Mouse (Mus musculus) hindbrain, embryonic 13.5 days (tissue): ENCODE results near the gene Irgc1. TPM values are rescaled to one million over a fixed set of nuclear protein-coding genes. Genes with fewer than 3 reads are reported as not detected.

ENCODE experiments used
- ATAC-seq: fragments of 200-750 bp; cut with Nextera tagmentation; 2 replicates; pipeline ENCODE4 v1.8.0; 2017; ENCODE audit warnings: moderate TSS enrichment; ENCODE audit not compliant: low FRiP score
- H3K27ac ChIP-seq: fragments of 300-500 bp; sonication (generic); 2 replicates; pipeline ENCODE4 v1.5.1; 2015; ENCODE audit warnings: inconsistent platforms, mild to moderate bottlenecking, moderate library complexity
- H3K27me3 ChIP-seq: fragments of 300-500 bp; sonication (generic); 2 replicates; pipeline ENCODE4 v1.6.1; 2015; ENCODE audit warnings: mild to moderate bottlenecking, inconsistent platforms
- H3K36me3 ChIP-seq: fragments of 300-500 bp; sonication (generic); 2 replicates; pipeline ENCODE4 v1.6.1; 2015; ENCODE audit warnings: mild to moderate bottlenecking, inconsistent platforms
- H3K4me1 ChIP-seq: fragments of 300-500 bp; sonication (generic); replicated peaks from 2 replicates; pipeline ENCODE4 v1.6.1; 2015; ENCODE audit warnings: inconsistent platforms
- H3K4me2 ChIP-seq: fragments of 300-500 bp; sonication (generic); 2 replicates; pipeline ENCODE4 v1.6.1; 2015; ENCODE audit warnings: inconsistent platforms, mild to moderate bottlenecking, moderate library complexity
- H3K4me3 ChIP-seq: fragments of 300-500 bp; sonication (generic); 2 replicates; pipeline ENCODE4 v1.5.1; 2015; ENCODE audit warnings: mild to moderate bottlenecking, inconsistent platforms
- H3K9ac ChIP-seq: fragments of 300-500 bp; sonication (generic); 2 replicates; pipeline ENCODE4 v1.6.1; 2015; ENCODE audit warnings: mild to moderate bottlenecking, inconsistent platforms
- H3K9me3 ChIP-seq: fragments of 300-500 bp; sonication (generic); 2 replicates; pipeline ENCODE4 v1.6.1; 2016; ENCODE audit warnings: inconsistent platforms
- WGBS: fragments of 180-500 bp; shearing (Covaris S2); methylation state at CpG from one replicate; pipeline ENCODE4 v1.1.7; 2015; 5-methylcytosine and 5-hydroxymethylcytosine counted together
- polyA plus RNA-seq: library from polyadenylated mRNA; unstranded; fragments of >200 nt; fragmentation: Nextera tagmentation; extraction: Ambion mirVana; gene quantifications from 2 replicates; pipeline ENCODE4 v1.2.1, GENCODE M21; 2015

Gene Irgc1
- polyA plus RNA-seq, 1 experiment from 2014 or later: not detected

GRCm38 (mm10) chr7:24446697-24447340, 5.3 kb downstream of the Irgc1 start:
- Histone ChIP-seq H3K4me3 (no peak overlapping the region), H3K9me3 (no peaks in the 10 kb centered on the region), H3K4me1 (no peaks in the 10 kb centered on the region), H3K4me2 (no peak overlapping the region), H3K27me3 (0 out of 2 replicates have a peak, but pooled peaks cover 3% of the 10 kb centered on the region), H3K9ac (no peak overlapping the region), H3K27ac (no peak overlapping the region), H3K36me3 (no peaks in the 10 kb centered on the region)
- WGBS: 76% methylated on average over 7 of the region's 7 CpGs
- no peak for ATAC-seq

GRCm38 (mm10) chr7:24445266-24445926, 6.7 kb downstream of the Irgc1 start:
- H3K4me1 ChIP-seq: no peaks in the 10 kb centered on the region
- no peaks in the 10 kb centered on the region for H3K9me3 ChIP-seq
- H3K27ac ChIP-seq: no peak overlapping the region
- H3K9ac ChIP-seq: no peak overlapping the region
- 91% methylated on average over 9 of the region's 9 CpGs for WGBS
- H3K4me3 ChIP-seq: no peak overlapping the region
- no peak for ATAC-seq
- H3K36me3 ChIP-seq: no peaks in the 10 kb centered on the region
- no peaks in the 10 kb centered on the region for H3K27me3 ChIP-seq
- no peak overlapping the region for H3K4me2 ChIP-seq

- Histone ChIP-seq H3K4me1 (no peaks in the 10 kb centered on the region), H3K27ac (no peak overlapping the region), H3K9ac (no peak overlapping the region), H3K9me3 (no peaks in the 10 kb centered on the region), H3K4me2 (no peak overlapping the region), H3K4me3 (no peak overlapping the region), H3K36me3 (no peaks in the 10 kb centered on the region), H3K27me3 (no peaks in the 10 kb centered on the region)
- WGBS: 77% methylated on average over 8 of the region's 8 CpGs
- no peak for ATAC-seq
Observed at GRCm38 (mm10) chr7:24442313-24442712, 9.8 kb downstream of the Irgc1 start.

- 11% methylated on average over 1 of the region's 1 CpGs for WGBS
- H3K4me3 ChIP-seq: no peak overlapping the region
- no peaks in the 10 kb centered on the region for H3K9me3 ChIP-seq
- H3K9ac ChIP-seq: no peak overlapping the region
- H3K36me3 ChIP-seq: no peaks in the 10 kb centered on the region
- no peak overlapping the region for H3K27ac ChIP-seq
- no peaks in the 10 kb centered on the region for H3K4me1 ChIP-seq
- ATAC-seq: no peak
- no peaks in the 10 kb centered on the region for H3K27me3 ChIP-seq
- no peak overlapping the region for H3K4me2 ChIP-seq
Observed at GRCm38 (mm10) chr7:24441785-24442184, 10.3 kb downstream of the Irgc1 start.

- H3K27ac ChIP-seq: no peak overlapping the region
- H3K4me3 ChIP-seq: no peak overlapping the region
- no peak overlapping the region for H3K4me2 ChIP-seq
- 82% methylated on average over 7 of the region's 7 CpGs for WGBS
- H3K27me3 ChIP-seq: no peaks in the 10 kb centered on the region
- no peak overlapping the region for H3K9ac ChIP-seq
- ATAC-seq: no peak
- no peaks in the 10 kb centered on the region for H3K9me3 ChIP-seq
- H3K36me3 ChIP-seq: no peaks in the 10 kb centered on the region
- H3K4me1 ChIP-seq: no peaks in the 10 kb centered on the region
Observed at GRCm38 (mm10) chr7:24439891-24440290, 12.2 kb downstream of the Irgc1 start.

GRCm38 (mm10) chr7:24439191-24439590, 12.9 kb downstream of the Irgc1 start:
- Histone ChIP-seq H3K4me1 (no peaks in the 10 kb centered on the region), H3K9ac (no peak overlapping the region), H3K27me3 (no peaks in the 10 kb centered on the region), H3K4me2 (no peak overlapping the region), H3K27ac (no peak overlapping the region), H3K4me3 (no peak overlapping the region), H3K36me3 (no peaks in the 10 kb centered on the region), H3K9me3 (no peaks in the 10 kb centered on the region)
- 83% methylated on average over 6 of the region's 6 CpGs for WGBS
- no peak for ATAC-seq

- Histone ChIP-seq H3K4me3 (no peak overlapping the region), H3K27me3 (peaks cover under 1% of the 10 kb centered on the region; the same call in 1 of the 2 replicates), H3K9me3 (no peaks in the 10 kb centered on the region), H3K4me1 (no peaks in the 10 kb centered on the region), H3K9ac (no peak overlapping the region), H3K36me3 (no peaks in the 10 kb centered on the region), H3K27ac (no peak overlapping the region), H3K4me2 (no peak overlapping the region)
- ATAC-seq: no peak
- 73% methylated on average over 10 of the region's 10 CpGs for WGBS
Observed at GRCm38 (mm10) chr7:24437981-24438380, 14.1 kb downstream of the Irgc1 start.

GRCm38 (mm10) chr7:24435305-24435704, 16.8 kb downstream of the Irgc1 start:
- Histone ChIP-seq H3K36me3 (no peaks in the 10 kb centered on the region), H3K27me3 (peaks cover 9% of the 10 kb centered on the region; the same call in 1 of the 2 replicates), H3K4me1 (no peaks in the 10 kb centered on the region), H3K9ac (no peak overlapping the region), H3K4me2 (no peak overlapping the region), H3K9me3 (0 out of 2 replicates have a peak, but pooled peaks cover 5% of the 10 kb centered on the region), H3K4me3 (no peak overlapping the region), H3K27ac (no peak overlapping the region)
- WGBS: 73% methylated on average over 5 of the region's 5 CpGs
- ATAC-seq: no peak

GRCm38 (mm10) chr7:24431713-24432112, 20.4 kb downstream of the Irgc1 start:
- no peaks in the 10 kb centered on the region for H3K36me3 ChIP-seq
- 75% methylated on average over 11 of the region's 11 CpGs for WGBS
- no peak overlapping the region for H3K4me3 ChIP-seq
- H3K4me1 ChIP-seq: no peaks in the 10 kb centered on the region
- no peak for ATAC-seq
- H3K4me2 ChIP-seq: no peak overlapping the region
- H3K27ac ChIP-seq: no peak overlapping the region
- 0 out of 2 replicates have a peak, but pooled peaks cover 5% of the 10 kb centered on the region for H3K9me3 ChIP-seq
- H3K27me3 ChIP-seq: peaks cover 9% of the 10 kb centered on the region; the same call in 1 of the 2 replicates
- no peak overlapping the region for H3K9ac ChIP-seq

GRCm38 (mm10) chr7:24430551-24431345, 21.3 kb downstream of the Irgc1 start:
- H3K27me3 ChIP-seq: peaks cover 9% of the 10 kb centered on the region; the same call in 1 of the 2 replicates
- H3K27ac ChIP-seq: no peak overlapping the region
- no peak for ATAC-seq
- H3K36me3 ChIP-seq: no peaks in the 10 kb centered on the region
- no peak overlapping the region for H3K4me2 ChIP-seq
- H3K4me3 ChIP-seq: no peak overlapping the region
- H3K4me1 ChIP-seq: no peaks in the 10 kb centered on the region
- 0 out of 2 replicates have a peak, but pooled peaks cover 5% of the 10 kb centered on the region for H3K9me3 ChIP-seq
- WGBS: 97% methylated on average over 15 of the region's 15 CpGs
- no peak overlapping the region for H3K9ac ChIP-seq

- WGBS: 71% methylated on average over 16 of the region's 16 CpGs
- Histone ChIP-seq H3K27ac (peak overlapping the region; percentile 24; the same call in 1 of the 2 replicates), H3K27me3 (peaks cover 9% of the 10 kb centered on the region; the same call in 1 of the 2 replicates), H3K9ac (no peak overlapping the region), H3K36me3 (peaks cover 5% of the 10 kb centered on the region; the same call in 1 of the 2 replicates), H3K9me3 (0 out of 2 replicates have a peak, but pooled peaks cover 5% of the 10 kb centered on the region), H3K4me2 (no peak overlapping the region), H3K4me1 (no peaks in the 10 kb centered on the region), H3K4me3 (no peak overlapping the region)
- no peak for ATAC-seq
Observed at GRCm38 (mm10) chr7:24429413-24430112, 22.5 kb downstream of the Irgc1 start.

GRCm38 (mm10) chr7:24428725-24429124, 23.4 kb downstream of the Irgc1 start:
- H3K27ac ChIP-seq: no peak overlapping the region
- H3K27me3 ChIP-seq: peaks cover 9% of the 10 kb centered on the region; the same call in 1 of the 2 replicates
- H3K4me1 ChIP-seq: peaks cover 5% of the 10 kb centered on the region
- ATAC-seq: no peak
- H3K9ac ChIP-seq: no peak overlapping the region
- H3K9me3 ChIP-seq: 0 out of 2 replicates have a peak, but pooled peaks cover 5% of the 10 kb centered on the region
- 90% methylated on average over 5 of the region's 5 CpGs for WGBS
- H3K4me3 ChIP-seq: no peak overlapping the region
- H3K36me3 ChIP-seq: peaks cover 14% of the 10 kb centered on the region
- H3K4me2 ChIP-seq: no peak overlapping the region
